Mouse (Mus musculus) T-cell, adult 2 months (primary cell): ENCODE measurements at regions not wholly inside any gene's neighbourhood (a gene's known extent, or its start where the extent isn't known, plus 50 kb on each side); places are given as distances from the start of the nearest gene placed in this dataset.

Source experiments
- DNase-seq: peaks from one replicate; pipeline ENCODE4 v3.0.0; 2022; ENCODE audit warnings: low spot score

DNA sequence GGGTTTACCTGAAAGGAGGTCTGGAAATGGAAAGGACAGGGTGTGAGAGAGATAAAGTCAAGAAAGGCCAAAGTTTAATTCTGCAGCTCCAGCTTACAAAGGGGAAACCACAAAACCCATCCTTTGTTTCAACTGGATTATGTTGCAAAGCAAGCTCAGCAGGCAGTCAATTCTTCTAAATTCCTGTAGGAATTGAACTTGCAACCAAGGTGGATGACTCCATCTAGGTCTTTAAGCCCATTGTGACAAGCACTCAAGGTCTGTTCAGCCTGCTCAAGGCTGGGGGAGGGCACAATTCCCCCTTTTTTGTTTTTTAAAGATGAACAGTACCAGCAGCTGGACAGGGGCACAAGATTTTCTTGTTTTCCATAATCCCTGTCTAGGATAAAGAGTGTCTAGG lies 200.0 kb upstream of the Ttc29 start:
- DNase-seq: no peak

DNA sequence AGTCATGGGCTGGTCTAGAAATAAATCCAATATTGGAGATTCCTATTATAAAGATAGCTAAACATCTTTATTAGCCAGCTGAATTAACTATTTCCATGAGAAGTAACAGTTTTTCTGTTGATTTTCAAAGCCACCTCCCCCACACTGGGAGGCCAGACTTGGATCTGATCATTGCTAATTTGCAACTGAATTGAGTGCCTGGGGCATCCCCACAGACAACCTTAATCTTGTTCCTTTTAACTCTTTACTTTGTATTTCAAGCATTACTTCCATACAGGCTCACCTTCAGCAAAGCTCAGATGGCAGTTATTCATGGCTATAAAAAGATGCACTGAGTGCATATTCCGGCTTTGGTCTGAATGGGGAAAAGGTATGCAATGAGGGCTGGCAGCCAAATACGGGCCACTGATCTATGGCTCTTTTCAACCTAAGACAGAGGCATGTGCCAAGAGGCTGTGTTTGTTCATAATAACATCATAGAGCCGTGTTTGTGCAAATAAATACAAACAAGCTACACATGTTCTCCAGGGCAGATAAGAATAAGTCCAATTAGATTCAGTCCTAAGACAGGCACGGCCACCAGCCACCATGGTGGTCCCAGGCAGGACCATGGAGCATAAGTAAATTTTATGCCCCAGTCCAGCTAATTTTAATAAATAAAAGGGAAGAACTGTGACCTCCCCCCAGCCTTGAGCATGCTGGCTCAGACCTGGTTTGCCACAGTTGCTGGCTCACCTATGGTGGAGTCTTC lies 194.5 kb upstream of the Ttc29 start:
- no peak for DNase-seq

DNA sequence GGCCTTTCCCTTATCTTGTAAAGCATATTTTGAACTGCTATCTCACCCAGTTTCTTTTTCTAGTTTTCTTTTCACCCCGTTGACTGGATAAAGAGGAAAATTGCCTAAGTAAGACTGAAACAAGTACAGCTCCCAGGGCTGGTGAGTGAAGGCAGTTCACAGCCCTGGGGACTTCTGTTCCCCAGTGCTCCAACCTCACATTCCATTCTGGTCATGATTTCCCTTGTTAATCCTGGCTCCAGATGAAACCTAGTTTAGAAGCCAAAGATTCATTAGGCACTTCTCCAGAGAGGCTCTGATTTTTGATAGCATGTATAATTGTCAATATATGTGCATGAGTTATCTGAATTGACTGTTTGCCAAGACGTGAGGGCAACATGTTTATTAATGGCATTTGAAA lies 191.6 kb upstream of the Ttc29 start:
- DNase-seq: no peak

DNA sequence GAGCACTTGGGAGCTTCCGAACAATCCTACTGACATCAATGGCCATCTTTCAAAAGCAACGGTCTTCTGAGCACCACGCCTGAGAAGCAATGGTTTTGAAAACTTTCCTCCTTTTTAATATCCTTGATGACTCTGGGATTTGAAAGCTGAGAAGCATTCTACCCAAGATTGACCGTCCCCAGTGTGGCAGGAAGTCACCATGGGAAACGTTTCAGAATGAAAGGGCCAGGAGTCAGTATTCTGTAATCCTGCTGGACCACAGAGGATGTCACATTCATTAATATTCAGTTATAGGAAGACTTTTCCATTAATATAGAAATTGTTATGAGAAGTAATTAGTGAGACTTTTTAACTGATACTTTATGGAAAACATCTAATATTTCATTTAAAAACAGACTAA lies 190.1 kb upstream of the Ttc29 start:
- DNase-seq: no peak

DNA sequence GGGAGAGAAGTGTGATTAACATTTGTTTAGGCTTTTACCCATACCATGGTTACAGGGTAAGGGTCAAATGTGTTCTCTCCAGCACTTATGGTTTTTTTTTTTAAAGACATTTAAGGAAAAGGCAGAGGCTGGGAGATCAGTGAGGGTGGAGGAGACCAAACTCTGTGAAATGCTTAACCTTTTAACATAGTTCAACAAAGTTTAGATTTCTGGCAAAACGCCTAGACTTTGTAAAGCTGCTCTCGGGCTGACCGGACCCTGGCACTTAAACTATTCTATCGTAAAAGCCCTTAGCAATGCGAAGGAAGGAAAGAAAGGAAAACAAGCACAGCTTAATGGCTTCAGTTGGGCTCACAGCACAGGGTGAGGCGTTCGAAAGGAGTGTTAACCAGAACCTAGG lies 189.6 kb upstream of the Ttc29 start:
- DNase-seq: no peak

DNA sequence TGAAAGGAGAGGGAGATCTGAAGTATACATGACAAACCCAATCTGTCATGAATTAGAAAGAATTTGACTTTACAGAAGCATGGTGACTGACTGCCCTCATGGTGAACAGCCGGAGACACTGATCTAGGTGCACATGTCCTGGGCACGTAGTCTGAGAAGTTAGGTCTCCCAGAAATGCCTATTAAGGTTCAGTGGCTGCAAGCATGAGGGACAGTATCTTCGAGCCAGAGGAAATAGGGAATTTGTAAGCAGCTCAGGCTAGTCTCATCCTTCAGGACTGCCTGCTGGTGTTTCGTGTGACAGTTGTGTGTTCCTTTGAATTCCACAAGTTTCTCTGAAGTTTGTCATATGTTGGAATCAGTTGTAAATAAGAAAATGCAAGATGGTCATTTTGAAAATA lies 189.2 kb upstream of the Ttc29 start:
- DNase-seq: no peak

DNA sequence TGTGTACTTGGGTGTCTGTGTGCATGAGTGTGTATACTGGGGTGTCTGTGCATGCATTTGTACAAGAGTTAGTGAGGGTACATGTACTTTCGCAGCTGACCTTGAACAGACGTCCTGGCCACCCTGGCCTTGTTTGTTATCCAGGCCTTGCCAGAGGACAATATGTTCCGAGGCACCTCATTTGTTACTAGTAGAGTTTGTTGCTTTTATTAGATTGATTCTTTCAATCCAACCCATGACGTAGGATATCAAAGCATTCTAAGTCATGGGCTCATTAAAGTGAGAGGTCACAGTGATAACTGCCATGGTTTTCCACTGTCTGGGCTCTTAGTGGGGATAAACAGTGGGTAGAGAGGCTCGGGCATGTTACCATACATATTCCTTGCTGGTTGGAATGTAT lies 188.1 kb upstream of the Ttc29 start:
- DNase-seq: no peak

DNA sequence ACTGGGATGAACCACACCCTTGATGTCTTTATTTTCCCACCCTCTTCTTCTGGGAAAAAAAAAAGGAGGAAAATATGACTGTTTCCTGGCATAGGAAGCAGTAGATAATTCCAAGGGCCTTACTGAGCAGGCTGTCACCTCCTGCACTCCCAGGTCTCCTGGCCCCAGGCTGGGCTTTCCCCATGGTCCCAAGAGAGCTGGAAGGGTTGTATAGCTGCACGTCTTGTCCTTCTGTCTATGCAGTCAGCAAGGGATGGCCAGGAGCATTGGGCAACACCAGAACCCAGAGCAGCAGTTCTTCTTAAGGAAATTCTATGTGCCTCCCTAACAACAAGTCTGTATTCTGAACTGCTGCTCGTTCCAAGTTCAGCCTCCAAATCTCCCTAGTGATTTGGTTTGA lies 185.7 kb upstream of the Ttc29 start:
- DNase-seq: no peak

DNA sequence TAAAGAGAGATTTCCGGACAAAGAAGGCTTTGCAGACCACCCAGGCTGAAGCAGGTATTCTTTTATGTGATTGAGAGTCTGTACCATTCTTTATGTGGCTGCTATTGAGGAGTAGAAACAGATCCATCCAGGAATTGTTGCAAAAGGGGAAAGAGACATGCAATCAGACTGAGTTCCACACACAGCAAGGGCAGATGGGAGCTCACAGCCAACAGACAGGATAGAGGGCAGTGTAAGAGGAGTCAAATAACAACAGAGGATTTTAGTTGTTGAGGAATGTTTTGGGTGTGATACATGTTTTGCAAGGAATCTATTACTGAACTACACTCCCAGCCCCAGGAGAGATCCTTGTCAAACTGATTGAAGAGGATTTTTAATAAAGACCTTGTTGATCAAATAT lies 184.2 kb upstream of the Ttc29 start:
- no peak for DNase-seq

DNA sequence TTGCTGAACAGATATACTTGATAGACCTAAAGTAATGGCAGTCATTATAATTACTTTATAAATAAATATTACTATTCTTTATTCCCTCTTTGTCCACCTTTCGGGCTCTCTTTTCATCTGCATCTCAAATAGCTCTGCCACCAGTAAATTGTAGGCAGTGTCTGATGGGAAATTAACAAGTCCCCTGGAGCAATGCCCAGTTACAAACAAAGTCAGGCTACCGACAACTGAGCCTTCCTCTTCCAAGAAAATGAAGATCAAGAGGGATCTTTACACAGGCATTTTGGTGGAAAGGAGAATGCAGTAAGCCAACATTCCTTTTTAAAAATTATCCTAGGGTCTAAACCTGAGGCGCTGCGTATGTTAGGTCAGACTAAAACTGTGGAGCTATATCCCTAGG lies 181.3 kb upstream of the Ttc29 start:
- DNase-seq: no peak

DNA sequence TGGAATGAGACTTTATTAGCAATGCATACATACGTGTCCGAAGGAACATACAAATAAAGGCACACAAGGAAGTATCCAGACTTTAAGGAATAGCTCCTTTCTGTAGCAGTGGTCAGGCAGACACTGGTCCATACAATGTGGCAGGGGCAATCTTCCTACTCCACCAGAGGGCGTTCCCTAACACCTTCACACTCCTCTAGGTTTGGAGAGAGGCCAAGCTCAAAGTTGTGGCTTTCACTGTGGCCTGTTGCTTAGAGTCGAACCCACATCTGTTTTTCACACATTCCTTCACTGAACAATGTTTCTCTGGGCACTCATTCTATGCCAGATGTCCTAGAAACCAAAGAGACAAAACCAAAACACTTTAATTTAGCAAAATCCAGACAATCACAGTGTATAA lies 178.4 kb upstream of the Ttc29 start:
- DNase-seq: no peak

DNA sequence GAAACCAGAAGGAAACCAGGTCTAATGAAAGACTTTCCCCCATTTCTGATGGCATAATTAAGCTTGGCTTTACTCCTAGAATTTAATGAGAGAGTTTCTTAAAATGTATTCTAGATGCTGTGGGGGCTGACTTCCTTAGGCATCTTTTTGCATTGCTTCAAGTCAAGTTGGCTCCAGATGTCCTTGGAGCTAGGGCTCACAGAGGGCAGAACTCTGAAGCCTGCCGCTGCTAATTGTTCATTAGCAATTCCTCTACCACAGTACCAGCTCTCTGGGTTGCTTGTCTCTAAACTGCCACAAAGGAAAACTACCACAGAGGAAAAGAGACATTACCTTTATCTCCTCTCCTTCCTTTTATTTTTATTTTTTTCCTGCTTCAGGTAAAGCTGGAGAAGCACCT lies 175.9 kb upstream of the Ttc29 start:
- DNase-seq: no peak

DNA sequence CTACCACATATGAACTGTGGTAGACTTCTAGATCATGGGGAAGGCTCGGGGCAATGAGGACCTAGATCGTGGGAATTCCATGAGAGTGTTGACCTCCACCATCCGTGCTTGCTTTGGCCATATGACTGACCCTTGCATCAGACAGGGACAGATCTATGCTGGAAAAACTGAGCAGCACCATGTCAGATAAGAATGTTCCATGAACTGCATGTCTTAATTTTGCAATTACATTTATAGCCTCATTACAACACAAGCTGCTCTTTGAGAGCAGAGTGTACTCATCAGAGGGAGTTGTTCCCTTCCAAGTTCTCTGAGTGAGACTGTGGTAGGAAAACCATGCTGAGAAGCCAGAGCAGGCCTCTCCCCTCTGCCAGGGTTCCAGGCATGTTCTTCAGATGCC lies 166.4 kb upstream of the Ttc29 start:
- no peak for DNase-seq

DNA sequence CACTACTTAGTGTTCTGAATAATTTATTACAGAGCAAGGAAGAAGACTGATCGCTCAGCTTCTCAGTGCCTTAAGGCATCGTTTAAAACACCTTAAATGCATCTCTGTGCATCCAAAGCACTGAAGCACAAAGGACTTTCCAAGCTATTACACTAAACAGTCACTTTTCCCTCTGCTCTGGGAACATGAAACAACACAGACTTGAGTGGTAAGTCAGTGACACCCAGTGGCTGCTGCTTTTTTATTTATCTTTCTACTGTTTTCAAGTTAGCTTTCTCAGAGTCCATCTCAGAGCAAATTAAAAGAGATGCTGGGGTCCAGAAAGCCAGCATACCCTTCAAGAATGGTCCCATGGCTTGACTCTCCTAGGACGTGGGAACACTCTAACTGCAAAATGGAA lies 162.3 kb upstream of the Ttc29 start:
- no peak for DNase-seq

DNA sequence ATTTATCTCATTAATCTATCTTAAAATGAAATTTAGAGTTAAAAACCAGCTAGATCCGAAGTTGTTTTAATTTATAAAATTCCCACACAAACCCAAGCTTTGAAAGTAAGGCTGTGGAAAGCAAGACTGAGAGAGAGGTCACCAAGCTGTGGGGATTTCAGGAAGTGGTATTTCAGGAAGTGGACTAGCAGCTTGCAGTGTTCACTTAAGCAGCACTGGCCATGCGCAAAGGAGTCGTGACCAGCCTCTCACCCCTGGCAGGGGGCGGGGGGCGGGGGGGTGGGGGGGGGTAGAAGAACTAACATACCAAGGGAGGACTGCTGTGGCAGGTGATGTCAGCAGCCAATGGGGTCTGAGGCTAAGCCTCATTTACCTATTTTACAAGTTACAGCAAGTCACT lies 158.7 kb upstream of the Ttc29 start:
- DNase-seq: no peak

DNA sequence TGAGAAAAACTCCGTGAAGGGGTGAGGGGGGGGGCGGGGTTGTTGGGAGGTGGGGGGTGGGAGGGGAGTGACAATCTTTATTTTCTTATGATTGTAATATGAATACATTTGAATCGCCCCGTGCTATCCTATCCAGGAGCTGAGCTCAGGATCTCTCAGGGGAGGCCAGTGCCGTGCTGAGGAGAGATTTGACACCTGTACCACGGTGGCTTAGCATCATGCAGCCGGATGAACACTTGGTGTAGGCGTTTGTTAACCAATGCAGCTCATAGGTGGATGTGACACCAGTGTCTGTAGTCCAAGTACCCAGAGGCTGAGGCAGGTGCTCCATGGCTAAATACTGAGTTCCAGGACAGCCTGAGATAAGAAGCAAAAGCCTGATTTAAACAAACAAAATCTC lies 158.2 kb upstream of the Ttc29 start:
- no peak for DNase-seq

DNA sequence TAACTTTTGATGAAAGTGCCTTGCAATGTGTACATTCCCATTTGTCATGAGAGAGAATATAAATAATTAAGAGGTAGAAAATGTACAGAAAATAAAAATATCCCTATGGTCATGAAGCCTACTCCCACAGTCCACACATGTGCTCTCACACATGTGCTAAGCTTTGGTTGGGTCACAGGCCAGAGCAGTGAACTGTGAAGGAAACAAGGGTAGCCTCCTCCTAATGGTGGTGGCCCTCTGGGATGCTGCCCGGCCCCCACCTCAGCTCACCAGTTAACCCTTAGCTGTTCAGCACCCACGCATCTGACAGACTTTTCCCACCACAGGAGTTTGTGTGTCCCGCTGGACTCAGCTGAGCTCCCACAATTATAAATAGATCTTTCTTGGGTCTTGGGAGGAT lies 157.6 kb upstream of the Ttc29 start:
- no peak for DNase-seq

DNA sequence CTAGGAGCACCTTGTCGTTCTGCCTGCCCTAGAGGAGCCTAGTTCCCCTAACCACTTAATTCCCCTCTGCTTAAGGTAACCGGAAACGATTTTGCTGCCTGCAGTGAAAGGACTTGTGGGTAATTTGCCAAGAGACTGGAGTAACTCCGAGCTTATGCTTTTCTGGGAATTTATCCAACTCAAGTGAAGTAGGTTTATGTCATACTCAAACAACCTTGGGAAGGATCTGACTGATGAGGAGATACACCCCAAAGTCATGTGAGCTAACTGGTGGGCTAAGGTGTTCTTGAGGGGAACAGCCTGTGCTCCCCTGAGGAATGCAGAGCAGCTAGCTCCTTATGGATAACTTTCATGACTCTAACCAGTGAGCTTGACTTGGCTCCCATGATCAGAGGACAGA lies 155.7 kb upstream of the Ttc29 start:
- no peak for DNase-seq

DNA sequence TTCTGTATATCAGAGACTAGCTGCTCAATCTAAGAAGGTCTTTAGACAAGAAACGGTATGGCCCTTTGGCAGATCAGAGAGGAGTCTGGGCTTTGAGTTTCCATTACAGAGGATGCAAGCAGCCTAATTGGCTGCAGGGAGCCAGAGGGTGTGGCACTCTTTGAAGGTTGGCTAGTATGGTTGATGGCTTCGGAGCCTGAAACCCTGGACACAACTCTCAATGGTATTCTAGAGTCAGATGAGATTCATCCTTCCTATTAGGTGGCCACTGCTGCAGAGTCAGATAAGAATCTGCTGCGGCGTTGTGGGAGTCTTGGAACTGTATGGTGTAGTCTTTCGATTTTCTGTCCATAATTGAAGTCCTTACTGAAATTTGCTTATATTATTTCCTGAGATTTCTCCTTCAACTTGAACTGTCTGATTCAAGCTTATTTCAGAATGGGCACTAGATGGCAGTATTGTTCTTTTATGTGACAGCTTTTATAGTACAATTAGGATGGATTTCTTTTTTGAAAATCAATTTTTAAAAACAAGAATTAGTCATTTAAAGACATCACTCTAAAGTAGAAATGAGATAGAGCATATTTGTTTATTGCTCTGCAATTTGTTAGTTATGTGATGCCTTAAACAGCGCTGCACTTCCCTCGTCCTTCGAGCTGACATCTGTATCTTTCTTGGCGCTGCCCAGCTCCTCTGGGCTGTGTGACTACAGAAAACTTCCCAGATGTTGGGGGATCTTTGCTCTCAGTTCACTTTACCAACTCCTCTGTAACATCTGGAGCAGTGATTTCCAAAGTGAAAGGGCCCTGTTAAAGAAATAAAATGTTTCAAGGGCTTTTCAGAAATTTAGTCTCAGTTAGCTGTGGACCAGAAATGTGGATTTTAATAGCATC lies 151.0 kb upstream of the Ttc29 start:
- no peak for DNase-seq

DNA sequence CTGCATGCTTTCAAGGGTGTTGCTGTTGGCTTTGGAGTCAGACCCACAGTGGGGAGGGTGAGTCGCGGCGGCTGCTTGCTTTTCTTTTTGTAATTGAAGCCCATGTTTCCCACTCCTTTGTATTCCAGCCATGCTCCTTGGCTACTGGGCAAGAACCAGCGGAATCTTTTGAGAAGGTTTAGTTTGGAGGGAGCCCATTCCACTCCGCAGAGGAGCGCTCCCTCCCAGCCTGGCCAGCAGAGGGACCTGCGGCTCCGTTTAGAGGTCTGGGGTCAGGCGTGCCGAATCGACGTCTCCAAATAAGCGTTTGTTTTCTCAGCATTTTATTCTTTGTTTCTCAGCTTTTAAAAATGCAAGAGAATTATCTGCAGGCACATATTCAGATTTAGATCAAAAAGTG lies 149.6 kb upstream of the Ttc29 start:
- DNase-seq: no peak

DNA sequence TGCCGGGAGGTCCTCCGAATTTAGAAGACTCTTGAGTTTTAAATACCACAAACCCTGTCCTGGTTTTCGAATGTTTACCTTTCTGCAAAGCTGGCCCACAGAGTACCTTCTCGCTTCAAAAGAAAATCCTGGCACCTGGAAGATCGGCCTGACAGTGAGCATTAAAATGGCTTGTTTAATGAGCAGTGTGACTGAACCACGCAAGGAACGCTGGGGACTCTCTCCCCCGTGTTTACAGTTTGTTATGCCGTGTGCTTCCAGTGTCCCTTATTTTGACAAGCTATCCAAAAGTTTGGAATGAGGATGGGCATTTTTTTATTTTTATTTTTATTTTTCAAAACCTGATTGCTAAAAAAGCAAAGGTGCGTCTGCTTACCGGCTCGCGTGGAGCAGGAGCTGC lies 148.9 kb upstream of the Ttc29 start:
- no peak for DNase-seq

DNA sequence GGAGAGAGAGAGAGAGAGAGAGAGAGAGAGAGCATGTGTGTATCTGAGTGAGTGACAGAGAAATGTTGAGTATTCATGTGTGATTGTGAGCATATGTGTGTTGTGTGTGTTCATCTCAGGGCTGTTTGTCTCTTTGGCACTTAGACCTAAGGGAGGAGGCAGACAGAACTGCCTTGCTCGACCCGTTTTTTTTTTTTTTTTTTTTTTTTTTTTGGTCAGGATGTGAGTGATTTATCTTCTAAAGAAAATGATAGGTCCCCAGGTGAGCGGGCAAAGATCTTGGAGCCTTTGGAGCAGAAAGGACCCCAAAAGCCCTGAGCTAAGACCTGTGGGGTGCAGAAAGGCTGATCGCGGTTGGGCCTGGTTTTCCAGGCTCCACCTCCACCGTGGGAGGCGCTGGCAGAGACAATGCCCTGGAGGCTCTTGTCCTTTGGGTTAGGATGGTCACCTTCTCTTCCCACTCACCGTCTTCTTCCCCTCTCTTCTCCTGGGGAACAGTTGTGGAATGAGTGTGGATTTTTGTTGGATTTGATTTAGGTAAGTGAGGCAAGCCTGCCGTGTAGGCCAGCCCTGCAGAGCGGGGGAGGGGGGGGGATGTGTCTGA lies 147.1 kb upstream of the Ttc29 start:
- DNase-seq: no peak
